Mouse (Mus musculus) brain, embryonic 14.5 days (tissue): ENCODE results near the gene Iyd.

ENCODE experiments used
- CTCF ChIP-seq: fragments of 200-500 bp; IDR thresholded peaks from 2 replicates; pipeline ENCODE4 v1.5.1; 2012; ENCODE audit warnings: inconsistent platforms, mild to moderate bottlenecking, moderate library complexity, borderline replicate concordance; ENCODE audit not compliant: insufficient read depth, insufficient read length; ENCODE audit errors: extremely low read depth
- POLR2A ChIP-seq: fragments of 200-500 bp; IDR thresholded peaks from 2 replicates; pipeline ENCODE4 v1.6.1; 2012; ENCODE audit warnings: mild to moderate bottlenecking, inconsistent platforms, borderline replicate concordance; ENCODE audit not compliant: poor library complexity, insufficient read depth, insufficient read length, severe bottlenecking; ENCODE audit errors: extremely low read depth

DNA sequence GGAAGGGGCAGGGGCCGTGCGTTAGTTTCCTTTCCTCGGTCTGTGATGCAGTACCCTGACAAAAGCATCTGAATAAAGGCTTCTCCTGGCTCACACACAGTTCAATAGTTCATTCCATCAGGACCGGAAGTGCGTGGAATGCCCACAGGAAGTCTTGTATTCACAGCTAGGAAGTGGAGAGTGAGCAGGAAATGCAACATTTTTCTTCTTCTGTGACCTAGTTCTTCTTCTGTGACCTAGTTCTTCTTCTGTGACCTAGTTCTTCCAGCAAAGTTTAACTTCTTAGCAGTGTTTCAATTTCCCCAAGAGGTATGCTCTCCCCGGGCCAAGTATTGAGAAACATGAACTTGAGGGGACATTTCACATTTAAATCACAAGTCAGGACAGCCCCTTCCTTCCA lies 23.6 kb upstream of the Iyd start:
- TF ChIP-seq POLR2A (no peak), CTCF (no peak)
